Mouse (Mus musculus) adrenal gland, adult 18-20 months (tissue): ENCODE measurements around the gene Olfr520. TPM values are rescaled to one million over a fixed set of nuclear protein-coding genes. Genes with fewer than 3 reads are reported as not detected.
"Not testable (repeated sequence)": the region's sequence is repeated elsewhere in the genome, so short reads cannot be mapped to it uniquely, and the experiment has no call there.

Experiments used
- DNase-seq, 2 experiments: peaks; one replicate each; pipeline ENCODE4 v3.0.0; 2021 to 2022; ENCODE audit warnings: low spot score in 2 of 2
- long read RNA-seq, 2 experiments: library from polyadenylated mRNA; stranded (forward); transcript quantifications; one replicate each; pipeline ENCODE4 v2.0.0; 2021
- total RNA-seq, 2 experiments: library from RNA; stranded (reverse); gene quantifications; 1 replicate in 1 of 2; 2 replicates in 1 of 2; pipeline ENCODE4 v1.2.3; 2021

Gene Olfr520
- under 1 TPM in 1 of 2 experiments, not detected in 1; 0.42 TPM for total RNA-seq
- long read RNA-seq, experiment 1 = 0 reads
- long read RNA-seq, experiment 2 = 0 reads

DNA sequence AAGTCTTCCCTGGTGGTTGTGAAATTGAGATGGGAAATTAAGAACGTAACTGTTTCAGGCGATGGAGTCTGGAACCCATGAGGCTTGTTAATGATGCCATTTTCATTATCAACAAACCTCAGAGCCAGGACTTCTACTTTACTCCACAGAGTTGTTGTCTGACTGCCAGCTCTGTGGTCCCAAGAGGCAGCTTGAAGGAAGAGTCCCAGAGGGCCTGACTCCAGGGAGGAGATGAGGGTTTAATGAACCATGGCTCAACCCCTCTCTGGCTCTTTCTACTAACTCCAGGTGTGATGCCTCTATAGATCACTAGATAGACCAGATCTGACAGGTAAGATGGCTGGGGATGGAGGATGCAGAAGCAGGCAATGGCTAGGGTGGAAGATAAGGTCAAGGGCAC lies at the start of gene Olfr520:
Gene Olfr520, plus strand, starts transcription at position 301 of the 400 bp plus-strand sequence.
- no peak for DNase-seq

DNA sequence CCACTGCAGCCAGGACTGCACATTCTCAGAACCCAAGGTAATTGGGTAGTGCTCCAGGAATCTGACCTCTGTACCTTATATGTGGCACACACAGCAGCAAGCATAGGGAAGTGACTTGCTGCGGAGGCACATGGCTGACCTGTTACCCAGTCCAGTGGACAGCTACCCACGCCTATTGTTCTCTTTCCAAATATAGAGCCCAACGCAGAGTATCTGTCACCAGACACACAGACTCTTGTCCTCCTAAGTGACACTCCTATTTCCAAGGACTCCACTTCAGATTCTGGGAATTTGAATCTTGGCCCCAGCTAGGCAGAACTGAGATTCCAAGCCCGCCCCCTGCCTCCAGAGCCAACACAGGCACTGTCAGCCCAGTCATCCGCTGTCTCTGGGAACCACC lies 49.3 kb upstream of the Olfr520 start:
- DNase-seq = no peak

DNA sequence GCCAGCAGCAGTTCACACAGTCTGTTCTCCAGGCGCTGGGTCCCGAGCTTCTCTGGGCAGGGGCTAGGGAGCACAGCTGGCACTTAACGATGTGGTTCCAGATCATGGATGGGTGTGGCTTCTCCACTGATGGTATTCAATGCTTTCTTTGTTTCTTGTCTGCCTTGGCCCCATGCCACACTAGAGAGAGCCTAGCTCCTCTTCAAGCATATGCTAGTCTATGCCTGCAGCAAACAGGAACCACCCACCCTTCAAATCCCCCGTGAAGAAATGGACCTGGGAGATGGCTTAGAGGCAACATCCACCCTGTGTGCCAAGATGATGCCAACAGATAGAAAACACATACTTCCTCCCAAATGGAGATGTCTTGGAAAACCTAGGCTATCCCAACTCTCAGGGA lies 46.0 kb upstream of the Olfr520 start:
- no peak for DNase-seq

DNA sequence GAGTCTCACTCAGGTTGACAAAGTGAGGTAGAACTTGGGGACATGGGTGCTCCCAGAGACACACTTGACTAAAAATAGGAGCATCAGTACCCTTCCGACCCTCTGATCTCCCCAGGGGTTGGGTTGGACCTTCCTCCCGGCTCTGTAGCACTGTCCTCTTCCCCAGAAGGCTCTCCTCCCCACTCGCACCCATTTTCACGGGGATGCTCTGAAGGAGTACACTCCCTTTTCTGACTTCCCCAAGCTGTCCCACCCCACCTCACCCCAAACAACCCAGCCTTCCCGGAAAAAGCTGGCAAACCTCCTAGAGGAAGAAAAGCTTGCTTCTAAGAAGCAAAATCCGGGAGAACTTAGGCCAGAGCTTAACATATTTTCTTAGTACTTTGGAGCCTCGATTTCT lies 39.3 kb upstream of the Olfr520 start:
- DNase-seq = no peak

DNA sequence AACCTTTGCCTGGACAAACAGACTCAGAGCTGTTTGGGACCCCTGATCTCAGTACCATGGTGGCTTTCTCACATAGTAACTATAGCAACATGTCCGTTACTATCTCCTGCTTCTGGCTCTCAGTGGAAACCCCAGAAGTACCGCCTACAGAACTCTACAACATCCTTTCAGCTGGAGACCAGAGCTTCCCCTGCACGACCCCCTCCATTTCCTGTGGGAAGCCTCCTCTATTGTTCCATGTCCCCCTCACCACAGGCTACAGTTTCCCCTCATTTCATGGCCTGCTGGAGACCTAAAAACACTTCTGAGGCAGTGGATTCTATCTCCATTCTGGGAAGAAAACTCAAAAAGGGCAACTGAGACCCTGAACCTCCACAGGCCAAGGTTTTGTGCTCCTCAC lies 37.7 kb upstream of the Olfr520 start:
- DNase-seq = no peak

DNA sequence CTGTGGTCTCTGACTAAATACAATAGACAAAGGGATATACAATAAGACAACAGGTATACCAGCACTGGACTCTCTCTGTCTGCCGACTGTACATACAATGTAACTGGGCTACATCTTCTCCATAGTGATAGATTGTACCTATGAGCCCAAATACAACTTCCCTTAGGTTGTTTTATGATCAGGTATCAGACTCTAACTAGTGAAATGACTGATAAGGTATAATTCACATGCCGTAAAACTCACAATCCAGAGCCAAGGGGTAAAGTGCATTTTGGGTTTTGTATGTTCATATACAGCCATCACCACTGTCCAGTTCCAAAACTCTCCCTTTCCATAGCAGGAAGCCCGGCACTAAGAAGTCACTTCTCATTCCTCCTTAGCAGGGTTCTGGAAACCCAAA lies 36.7 kb upstream of the Olfr520 start:
- no peak for DNase-seq

DNA sequence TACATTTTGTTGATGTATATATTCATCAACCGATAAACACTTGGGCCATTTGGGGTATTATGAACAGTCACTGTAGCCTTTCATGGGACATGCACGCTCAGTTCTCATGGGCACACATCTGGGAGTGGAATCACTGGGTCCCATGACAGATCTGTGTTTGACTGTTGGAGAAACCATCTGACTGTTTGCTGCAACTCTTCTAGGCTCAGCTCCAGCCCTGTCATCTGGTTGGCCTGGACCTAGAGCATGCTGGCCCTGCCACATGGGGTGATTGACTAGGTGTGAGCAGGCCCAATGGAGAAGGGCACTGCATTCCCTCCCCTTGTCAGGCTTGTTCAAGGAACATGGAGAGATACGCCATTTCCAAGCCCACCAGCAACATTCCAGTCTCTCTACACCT lies 36.1 kb upstream of the Olfr520 start:
- DNase-seq = no peak

DNA sequence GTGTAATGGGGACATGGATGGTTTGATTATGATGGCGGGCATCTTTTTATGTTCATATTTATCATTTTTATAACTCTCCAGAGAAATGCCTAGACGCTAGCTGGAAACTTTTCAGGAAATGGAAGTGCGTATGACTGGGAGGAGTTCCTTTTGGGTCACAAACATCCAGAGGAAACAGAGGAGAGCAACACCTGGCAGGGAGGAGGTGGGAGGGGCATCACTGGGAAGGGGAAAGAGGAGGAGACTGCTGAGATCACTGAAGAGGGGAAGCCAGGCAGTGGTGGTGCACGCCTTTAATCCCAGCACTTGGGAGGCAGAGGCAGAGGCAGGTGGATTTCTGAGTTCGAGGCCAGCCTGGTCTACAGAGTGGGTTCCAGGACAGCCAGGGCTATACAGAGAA lies 35.6 kb upstream of the Olfr520 start:
- not testable (repeated sequence) for DNase-seq

DNA sequence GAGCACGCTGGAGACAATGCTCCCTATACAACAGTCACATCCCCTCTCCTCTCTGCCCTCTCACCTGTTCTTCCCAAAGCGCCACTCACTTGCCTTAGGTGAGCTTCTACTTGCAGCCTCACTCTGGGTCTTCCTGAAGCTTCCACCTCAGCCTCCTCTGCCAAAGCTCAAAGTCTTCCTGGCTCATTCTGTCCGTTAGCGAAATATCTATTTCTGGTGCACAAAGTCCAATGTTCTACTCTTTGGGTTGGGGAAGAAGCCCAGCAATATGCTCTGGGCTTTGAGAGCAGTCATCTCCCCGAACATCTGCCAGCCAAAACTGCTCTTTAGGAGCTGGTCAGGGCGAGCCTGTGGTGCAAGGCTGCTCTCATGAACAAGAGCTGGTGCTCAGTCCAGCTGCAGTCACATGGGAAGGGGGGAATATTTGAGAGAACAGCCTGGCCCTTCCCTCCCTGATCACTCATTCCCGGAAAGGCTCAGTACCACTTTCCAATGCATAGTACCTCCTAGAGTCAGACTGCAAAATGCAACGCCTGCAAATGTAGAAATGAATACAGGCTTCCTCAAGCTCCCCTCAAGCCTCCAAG lies 34.5 kb upstream of the Olfr520 start:
- DNase-seq = no peak

DNA sequence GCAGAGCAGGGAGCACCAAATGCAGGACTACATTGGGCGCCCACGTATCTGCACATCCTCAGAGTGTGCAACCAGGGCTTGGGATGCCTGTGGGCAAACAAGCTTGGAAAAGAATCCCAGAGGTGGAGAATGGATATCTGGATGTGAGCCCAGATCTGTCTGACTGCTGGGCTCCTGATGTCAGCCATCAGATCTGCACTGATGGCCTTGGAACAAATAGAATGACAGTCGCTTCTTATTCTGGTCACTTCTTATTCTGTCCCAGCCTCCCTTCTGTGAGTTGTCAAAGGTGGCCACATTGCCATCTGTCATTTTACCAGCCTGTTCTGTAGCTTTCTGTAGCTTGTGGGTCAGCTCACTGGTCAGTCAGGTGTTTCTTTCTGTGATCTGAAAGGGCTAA lies 31.5 kb upstream of the Olfr520 start:
- DNase-seq = no peak

DNA sequence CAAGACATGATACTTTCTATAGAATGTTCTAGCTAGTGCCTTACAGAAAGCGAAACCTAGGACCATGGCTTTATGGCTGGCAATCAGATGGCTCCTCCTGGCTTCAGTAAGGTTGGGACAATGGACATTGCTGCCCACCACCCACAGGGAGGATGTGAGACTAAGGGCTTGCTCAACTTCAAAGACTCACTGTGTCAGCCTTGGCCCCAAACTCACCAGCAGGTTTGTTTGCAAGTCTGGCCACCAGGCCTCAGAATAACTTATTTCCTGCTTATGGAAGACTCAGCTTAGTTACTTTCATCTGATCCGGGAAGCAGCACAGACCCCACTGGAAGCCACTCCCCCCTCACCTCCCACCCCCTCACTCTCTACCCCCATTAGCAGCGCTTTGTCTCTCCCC lies 31.0 kb upstream of the Olfr520 start:
- no peak for DNase-seq

DNA sequence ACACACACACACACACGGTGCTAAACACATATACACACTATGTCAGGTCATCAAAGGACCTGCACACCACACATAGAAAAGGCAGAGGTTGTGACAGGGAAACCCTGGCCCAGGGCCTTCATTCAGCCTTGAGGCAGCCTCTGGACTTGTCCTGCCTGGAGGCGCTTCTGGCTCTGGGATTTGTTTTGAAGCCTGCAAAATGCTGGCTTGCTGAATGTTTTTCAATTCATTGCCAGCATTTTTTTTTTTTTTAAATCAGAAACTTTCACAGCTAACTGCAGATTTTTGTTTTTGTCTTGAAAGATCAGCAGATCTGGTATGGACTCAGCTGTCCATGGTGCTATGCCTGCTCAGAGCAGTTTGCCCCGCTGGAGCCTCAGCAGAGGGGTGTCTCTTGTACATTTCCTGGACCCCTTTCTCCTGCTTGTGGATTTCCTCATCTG lies 30.3 kb upstream of the Olfr520 start:
- DNase-seq = no peak

DNA sequence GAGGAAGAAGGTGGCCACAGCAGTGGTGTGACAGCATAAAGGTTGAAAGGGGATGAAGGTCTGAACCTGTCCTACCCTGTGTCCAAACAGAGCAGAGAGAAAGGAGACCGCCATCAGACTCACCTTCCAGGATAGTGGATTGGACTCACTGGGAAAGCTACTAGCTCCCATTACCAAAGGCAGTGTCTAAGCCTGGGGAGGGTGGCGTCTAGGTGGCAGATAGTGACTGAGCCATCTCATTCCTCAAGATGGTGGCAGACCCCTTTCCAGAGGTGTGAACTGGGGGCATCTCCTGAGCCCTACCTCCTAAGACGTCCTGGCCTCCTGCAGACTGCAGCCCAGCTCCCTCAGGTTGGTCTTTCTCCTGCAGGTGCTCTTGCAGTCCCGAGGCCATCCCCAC lies 29.4 kb upstream of the Olfr520 start:
- DNase-seq = no peak

DNA sequence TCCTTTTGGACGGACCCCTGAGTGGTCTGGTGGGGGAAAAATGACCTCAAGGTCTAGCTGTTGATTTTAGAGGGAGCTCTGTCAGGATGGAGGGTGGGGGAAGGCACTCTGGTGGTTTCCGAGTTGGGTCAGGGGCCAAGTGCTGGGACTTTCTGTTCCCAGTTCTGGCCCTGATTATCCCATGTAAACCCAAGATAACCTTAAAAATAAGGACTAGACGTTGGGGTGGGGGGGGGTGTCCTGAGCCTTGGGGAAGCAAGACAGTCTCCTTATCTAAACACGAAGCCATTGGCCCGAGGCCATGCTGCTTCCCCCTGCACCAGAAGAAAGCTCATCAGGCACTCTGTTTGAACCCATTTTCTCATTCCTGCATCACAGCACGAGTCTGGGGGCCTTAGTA lies 27.9 kb upstream of the Olfr520 start:
- no peak for DNase-seq

DNA sequence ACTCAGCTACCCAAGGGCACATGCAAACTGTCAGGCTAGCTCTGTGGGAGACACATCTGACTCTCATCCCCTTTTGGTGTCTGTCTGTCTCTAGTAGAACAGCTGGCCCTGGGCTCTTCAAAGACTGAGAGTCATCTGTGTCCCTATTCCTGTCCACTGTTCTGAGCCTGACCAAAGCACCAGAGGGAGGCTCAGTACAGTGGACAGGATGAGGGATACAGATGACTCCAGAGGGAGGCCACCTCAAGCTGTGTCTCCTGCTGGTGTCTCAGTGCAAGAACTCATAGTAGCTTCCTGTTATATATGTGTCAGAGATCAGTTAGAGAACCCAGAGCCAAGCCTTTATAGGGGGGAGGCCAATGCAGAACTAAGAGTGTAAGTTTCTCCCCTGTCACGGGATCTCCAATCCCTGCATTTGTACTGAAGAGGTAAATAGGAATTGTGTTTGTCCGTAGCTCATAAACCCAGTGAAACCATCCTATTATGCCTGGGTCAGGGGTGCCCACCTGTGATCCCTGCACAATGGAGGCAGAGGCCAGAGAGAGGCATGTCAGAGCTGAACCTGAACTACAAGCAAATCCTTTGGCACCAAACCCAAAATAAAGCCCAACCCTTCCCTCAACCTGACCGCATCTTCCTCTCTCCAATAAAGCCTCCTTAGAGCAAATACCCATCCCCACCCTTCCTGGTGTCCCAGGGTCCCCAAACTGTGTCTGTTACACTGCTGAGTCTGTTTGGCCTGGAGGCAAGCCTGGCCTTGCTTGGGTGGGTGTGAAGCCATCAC lies 25.1 kb upstream of the Olfr520 start:
- peak in 1 of 2 experiments; percentile 12 for DNase-seq

DNA sequence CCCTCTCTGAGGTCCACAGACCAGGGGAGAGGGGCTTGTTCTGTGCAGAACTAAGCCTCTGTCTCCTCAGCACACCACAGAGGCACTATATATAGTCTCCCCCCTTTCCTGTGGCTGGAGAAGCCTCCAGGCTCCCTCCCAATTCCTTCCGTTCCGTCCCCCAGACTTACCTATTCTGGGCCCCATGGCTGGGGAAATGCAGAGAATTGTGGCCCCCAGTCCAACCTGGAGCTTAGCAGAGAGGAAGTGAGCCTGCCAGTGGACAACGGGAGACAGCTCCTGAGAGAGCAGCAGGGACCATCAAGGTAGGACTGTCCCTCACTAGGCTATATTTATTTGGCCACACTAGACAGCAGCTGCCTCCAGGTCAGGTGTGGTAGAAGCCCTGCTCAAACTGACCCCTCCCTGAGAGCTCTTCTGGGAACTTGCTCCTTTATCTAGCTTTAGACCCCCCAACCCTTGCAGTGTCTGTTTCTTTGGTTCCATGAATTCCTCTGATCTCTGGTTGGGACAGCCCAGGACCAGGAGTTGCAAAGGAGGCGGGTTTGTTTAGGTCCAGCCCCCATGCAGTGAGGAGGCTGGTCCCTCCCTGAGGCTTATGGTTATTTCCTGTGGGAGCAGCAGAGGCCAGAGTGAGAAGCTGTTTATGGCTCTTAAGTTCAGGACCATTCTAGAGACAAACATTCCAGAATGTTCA lies 23.6 kb upstream of the Olfr520 start:
- DNase-seq = peak in 1 of 2 experiments; percentile 22

DNA sequence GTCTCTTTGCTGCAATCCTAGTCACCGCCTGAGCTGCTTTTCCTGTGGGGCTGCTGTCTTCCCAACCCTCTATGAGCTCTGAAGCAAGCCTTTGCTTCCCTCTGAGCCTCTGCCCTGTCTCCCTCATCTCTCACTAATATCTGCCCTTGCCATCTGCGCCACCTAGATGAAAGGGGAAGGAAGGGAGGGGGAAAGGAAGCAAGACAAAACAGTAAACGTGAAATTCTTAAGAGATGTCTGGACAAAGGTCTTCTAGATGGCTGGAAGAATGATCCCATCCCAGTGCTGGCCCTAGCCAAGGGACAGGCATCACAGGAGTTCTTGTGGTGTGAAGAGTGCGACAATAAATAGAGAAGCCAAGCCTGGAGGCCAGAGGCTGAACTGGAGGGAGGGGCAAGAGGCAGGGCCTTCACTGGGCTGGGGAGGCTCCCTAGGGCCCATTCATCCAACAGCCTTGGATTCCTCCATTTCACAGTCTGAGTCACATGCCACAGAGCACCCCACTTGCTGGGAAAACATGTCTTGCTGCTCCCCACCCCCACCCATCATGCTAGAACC lies 23.0 kb upstream of the Olfr520 start:
- peak; percentile 40 to 71 for DNase-seq

DNA sequence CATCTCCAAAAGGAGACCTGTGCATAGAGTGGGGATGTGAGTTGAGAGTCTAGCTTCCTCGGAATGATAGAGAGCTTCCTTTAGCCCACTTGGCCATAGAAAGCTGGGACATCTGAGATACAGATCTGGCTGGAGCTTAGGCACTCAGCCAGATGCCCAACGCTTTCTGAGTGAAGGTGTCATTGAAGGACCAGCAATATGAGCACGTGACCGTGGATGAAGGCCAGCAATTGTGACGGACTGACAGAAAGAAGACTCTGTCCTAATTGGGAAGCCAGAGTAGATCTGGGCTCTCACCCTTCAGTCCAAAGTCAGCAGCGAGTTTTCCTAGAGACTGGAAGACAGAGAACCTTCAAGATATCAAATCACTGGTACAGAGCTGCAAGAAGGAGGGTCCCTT lies 22.4 kb upstream of the Olfr520 start:
- no peak for DNase-seq

DNA sequence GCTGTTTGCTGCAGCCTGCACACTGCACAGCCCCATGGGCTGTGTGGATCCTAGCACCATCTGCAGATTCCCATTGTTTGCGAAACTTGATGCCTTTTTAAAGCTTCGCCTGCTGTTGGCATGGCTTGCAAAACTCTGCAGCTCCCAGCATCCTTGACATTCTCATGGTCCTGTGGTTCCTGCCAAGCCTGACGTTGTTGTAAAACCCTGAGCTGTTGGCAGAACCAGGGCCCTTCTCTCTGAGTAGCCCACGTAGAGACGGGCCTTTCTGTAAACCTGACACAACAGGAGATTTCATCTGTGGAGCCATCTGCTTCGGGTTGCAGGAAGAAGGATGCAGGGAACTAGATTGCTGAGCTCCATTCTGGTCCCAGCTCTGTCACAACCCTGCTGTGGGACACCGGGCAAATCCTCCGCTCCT lies 21.8 kb upstream of the Olfr520 start:
- DNase-seq = peak in 1 of 2 experiments; percentile 56

DNA sequence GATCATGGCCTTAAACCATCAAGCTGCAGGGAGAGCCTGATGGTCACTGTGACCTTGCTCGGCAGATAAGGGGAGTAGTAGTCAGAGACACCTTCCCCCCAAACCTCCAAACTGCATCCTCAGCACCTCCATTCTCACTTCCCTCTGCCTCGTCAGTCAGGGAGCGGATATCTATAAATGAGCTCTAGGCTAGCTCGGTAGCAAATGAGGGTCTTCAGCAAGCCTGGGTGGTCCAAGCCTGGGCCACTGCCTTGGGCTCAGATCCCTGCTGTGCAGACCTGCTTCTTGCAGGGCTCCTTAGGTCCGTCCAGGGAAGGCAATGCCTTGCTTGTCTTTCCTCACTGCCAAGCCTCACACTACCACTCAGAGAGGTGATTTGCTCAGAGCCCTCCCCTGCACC lies 21.3 kb upstream of the Olfr520 start:
- no peak for DNase-seq

DNA sequence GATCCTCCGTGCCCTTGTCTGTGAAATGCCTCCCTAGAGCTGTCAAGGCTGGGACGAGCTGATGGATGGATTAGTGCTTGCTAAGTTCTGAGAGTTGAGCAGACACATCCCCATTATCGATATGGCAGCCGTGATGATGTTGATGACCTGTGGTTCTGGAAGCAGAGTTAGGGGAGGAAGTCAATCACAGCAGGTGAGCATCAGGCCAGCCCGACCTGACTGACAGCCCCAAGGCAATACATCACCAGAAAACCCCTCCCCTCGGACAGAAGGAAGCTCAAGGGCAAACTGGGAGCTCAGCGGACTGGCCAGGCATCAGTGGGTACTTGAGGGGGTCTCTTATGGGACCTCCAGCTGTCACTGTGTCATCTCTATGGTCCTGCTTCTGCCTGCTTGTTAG lies 20.1 kb upstream of the Olfr520 start:
- no peak for DNase-seq

DNA sequence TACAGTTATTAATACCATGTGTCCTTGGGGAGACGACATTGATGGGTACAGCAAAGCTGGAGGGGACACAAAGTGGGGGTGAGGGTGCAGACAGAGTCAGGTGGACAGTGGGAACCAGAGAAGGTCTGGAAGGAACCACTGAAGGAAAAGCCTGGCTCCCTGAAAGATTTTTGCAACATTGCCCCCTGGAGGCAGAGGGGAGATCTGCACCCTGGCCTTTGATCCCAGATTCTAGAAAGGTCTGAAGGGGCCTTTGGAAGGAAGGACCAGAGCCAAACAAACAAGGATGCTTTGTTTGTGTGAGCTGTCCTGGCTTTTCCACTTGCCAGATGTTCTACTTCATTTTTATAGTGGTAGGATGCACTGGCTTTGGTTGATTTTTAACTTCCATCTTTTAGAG lies 19.6 kb upstream of the Olfr520 start:
- DNase-seq = peak; percentile 71 to 72
